Mouse (Mus musculus) liver, embryonic 15.5 days (tissue): ENCODE measurements around the gene St6galnac6. TPM values are rescaled to one million over a fixed set of nuclear protein-coding genes. Genes with fewer than 3 reads are reported as not detected.
A peak's percentile ranks its signal among the peaks of the same experiment; 100 is the strongest.

Source experiments
- ATAC-seq: fragments of 200-750 bp; cut with Nextera tagmentation; 2 replicates; pipeline ENCODE4 v1.8.0; 2017; ENCODE audit warnings: moderate number of reproducible peaks, mild to moderate bottlenecking, moderate library complexity; ENCODE audit not compliant: insufficient read depth
- H3K27ac ChIP-seq: fragments of 300-500 bp; sonication (generic); replicated peaks from 2 replicates; pipeline ENCODE4 v1.5.1; 2015; ENCODE audit warnings: mild to moderate bottlenecking, inconsistent platforms
- H3K27me3 ChIP-seq: fragments of 300-500 bp; sonication (generic); 2 replicates; pipeline ENCODE4 v1.6.1; 2015; ENCODE audit warnings: mild to moderate bottlenecking, inconsistent platforms
- H3K36me3 ChIP-seq: fragments of 300-500 bp; sonication (generic); replicated peaks from 2 replicates; pipeline ENCODE4 v1.6.1; 2015; ENCODE audit warnings: moderate library complexity, mild to moderate bottlenecking, inconsistent platforms
- H3K4me1 ChIP-seq: fragments of 300-500 bp; sonication (generic); replicated peaks from 2 replicates; pipeline ENCODE4 v1.6.1; 2015; ENCODE audit warnings: inconsistent platforms
- H3K4me2 ChIP-seq: fragments of 300-500 bp; sonication (generic); 2 replicates; pipeline ENCODE4 v1.6.1; 2015; ENCODE audit warnings: moderate library complexity, mild to moderate bottlenecking, inconsistent platforms
- H3K4me3 ChIP-seq: fragments of 300-500 bp; sonication (generic); replicated peaks from 2 replicates; pipeline ENCODE4 v1.5.1; 2015; ENCODE audit warnings: mild to moderate bottlenecking, inconsistent platforms
- H3K9ac ChIP-seq: fragments of 300-500 bp; sonication (generic); 2 replicates; pipeline ENCODE4 v1.6.1; 2015; ENCODE audit warnings: moderate library complexity, mild to moderate bottlenecking, inconsistent platforms
- H3K9me3 ChIP-seq: fragments of 300-500 bp; sonication (generic); replicated peaks from 2 replicates; pipeline ENCODE4 v1.6.1; 2016; ENCODE audit warnings: inconsistent platforms
- WGBS: fragments of 180-500 bp; shearing (Covaris S2); methylation state at CpG from one replicate; pipeline ENCODE4 v1.1.7; 2015; ENCODE audit warnings: mixed read lengths; ENCODE audit not compliant: insufficient replicate concordance; 5-methylcytosine and 5-hydroxymethylcytosine counted together
- polyA plus RNA-seq: library from polyadenylated mRNA; unstranded; fragments of >200 nt; fragmentation: Nextera tagmentation; extraction: Ambion mirVana; gene quantifications from 2 replicates; pipeline ENCODE4 v1.2.1, GENCODE M21; 2015

Gene St6galnac6
- polyA plus RNA-seq, 1 experiment from 2014 or later = 11.7 TPM

GRCm38 (mm10) chr2:32644083-32644482 is 44.6 kb downstream of the St6galnac6 start:
- Histone ChIP-seq H3K4me2 (no peak overlapping the region), H3K36me3 (no peaks in the 10 kb centered on the region), H3K9me3 (no peaks in the 10 kb centered on the region), H3K4me3 (no peak overlapping the region), H3K9ac (no peak overlapping the region), H3K27ac (peak overlapping the region; percentile 69; the same call in 1 of the 2 replicates), H3K27me3 (no peaks in the 10 kb centered on the region), H3K4me1 (peaks cover 52% of the 10 kb centered on the region)
- ATAC-seq = no peak
- WGBS = 25% methylated on average over 9 of the region's 9 CpGs

DNA sequence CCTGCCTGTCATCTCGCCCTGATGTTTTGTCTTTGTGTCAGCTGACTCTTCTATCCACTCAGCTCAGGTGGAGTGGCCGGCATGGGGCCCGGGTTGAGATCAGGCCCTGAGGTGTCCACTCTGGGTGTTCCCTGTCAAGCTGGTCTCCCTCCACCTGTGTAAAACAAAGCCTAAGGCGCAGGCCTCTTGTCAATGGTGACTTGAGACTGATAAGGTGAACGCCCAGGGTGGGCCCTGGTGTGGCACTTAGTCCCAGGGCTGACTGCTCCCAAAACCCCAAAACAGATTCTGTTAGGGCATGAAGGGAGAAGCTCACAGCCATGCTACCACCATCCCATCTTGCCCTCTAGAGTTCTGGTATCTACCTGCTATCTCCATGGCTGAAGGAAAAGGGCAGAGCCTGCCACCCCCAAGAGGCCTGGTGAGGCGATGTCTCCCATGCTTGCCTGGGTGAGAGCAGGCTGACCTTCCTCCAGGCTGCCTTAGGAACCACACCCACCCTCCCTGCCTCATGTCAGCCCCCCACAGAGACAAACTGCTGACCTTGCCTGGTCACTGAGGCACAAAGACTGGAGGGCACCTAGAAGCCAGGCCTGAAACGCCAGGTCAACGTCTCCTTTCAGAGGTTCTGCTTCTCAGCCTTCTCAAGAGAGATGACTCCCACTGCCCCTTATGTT is 45.4 kb downstream of the St6galnac6 start:
- Histone ChIP-seq H3K9ac (no peak overlapping the region), H3K4me1 (peaks cover 49% of the 10 kb centered on the region), H3K4me3 (no peak overlapping the region), H3K27me3 (no peaks in the 10 kb centered on the region), H3K27ac (peak overlapping the region; percentile 69), H3K4me2 (peak overlapping the region; percentile 34), H3K36me3 (no peaks in the 10 kb centered on the region), H3K9me3 (no peaks in the 10 kb centered on the region)
- WGBS = 33% methylated on average over 8 of the region's 8 CpGs
- ATAC-seq = peak; percentile 78

DNA sequence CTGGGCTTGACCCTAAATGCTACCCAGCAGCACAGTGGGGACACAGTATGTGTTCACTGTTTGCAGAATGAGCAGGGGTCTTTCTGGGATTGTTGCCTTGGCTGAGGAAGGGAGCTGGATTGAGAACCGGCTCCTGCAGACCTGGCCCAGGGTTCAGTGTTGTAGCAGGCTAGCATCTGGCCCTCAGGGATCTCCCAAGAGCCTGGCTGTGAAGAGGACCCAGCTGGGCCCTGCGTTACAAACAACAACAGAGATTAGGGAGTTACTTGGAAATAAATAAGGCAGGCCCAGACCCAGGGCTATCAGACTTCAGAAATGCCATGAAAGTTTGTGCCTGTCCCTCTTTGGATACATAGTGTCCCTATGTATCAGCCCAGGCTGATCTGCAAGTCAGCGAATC is 46.1 kb downstream of the St6galnac6 start:
- no peak overlapping the region for H3K4me3 ChIP-seq
- H3K27ac ChIP-seq = peak overlapping the region; percentile 69; the same call in 1 of the 2 replicates
- H3K36me3 ChIP-seq = no peaks in the 10 kb centered on the region
- H3K9me3 ChIP-seq = no peaks in the 10 kb centered on the region
- H3K4me2 ChIP-seq = peak overlapping the region; percentile 64; the same call in 1 of the 2 replicates
- 52% methylated on average over 3 of the region's 3 CpGs for WGBS
- H3K4me1 ChIP-seq = peaks cover 43% of the 10 kb centered on the region
- ATAC-seq = no peak
- no peak overlapping the region for H3K9ac ChIP-seq
- H3K27me3 ChIP-seq = no peaks in the 10 kb centered on the region

DNA sequence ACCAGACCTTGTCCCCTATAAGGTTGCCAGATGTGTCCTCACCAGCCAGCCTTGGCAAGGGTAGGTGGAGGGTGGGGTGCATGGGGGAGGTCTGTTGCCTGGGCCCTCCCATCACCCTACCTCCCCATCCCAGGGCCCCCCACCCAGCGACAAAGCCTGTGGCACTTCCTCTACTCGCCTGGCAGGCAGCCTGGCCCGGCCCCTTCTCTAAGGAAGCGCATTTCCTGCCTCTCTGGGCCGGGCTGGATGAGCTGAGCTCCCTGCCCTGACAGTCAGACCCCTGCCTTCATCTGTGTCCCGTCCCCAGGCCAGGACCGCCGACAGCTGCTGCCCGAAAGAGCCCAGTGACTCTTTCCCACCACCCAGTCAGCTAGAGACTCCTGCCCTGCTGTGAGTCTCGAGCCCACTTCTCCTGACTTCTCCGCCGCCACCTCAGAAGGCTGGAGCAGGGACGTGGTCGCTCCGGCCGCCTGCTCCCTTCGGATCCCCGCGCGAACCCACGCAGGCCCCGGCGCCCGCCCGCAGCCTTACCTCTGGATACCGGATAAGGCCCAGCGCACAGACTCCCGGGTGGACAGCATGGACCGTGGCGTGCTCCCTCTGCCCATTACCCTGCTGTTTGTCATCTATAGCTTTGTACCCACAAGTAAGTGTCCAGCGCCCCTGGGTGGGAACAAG is 47.0 kb downstream of the St6galnac6 start, which contains the start of gene Eng:
TSS of gene Eng (plus strand) at position 217 of the 678 bp plus-strand sequence.
- Histone ChIP-seq H3K36me3 (no peaks in the 10 kb centered on the region), H3K9ac (peak within 1 kb of the TSS; percentile 43), H3K27me3 (no peaks in the 10 kb centered on the region), H3K4me1 (peaks cover 43% of the 10 kb centered on the region), H3K4me2 (peak within 1 kb of the TSS; percentile 64), H3K27ac (peak within 1 kb of the TSS; percentile 69), H3K9me3 (no peaks in the 10 kb centered on the region), H3K4me3 (peak within 1 kb of the TSS; percentile 52)
- WGBS = 24% methylated on average over 31 of the region's 31 CpGs
- ATAC-seq = 0 out of 2 replicates have a peak, but pooled peaks have one; percentile 23

DNA sequence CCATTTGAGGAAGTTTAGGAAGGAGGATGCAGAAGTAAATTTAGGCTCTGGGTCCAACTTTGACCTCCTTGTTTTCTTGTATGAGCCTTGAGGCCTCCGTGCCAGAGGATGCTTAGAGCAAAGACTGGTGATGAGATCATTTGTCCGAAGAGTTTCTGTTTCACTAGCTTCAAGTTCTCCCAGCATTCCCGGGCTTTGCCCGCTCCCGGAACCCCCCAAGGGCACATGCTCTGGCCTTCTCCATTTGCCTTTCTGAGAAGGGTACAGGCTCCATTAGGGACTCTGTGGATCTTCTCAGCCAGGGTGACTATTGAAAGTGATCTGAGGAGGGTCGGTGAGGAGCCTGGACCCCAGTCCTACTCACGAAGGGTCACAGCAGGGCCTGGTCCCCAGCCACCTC is 47.9 kb downstream of the St6galnac6 start:
- peak overlapping the region; percentile 52 for H3K4me3 ChIP-seq
- peak overlapping the region; percentile 43; the same call in 1 of the 2 replicates for H3K9ac ChIP-seq
- 49% methylated on average over 7 of the region's 7 CpGs for WGBS
- H3K36me3 ChIP-seq = no peaks in the 10 kb centered on the region
- no peak overlapping the region for H3K27ac ChIP-seq
- no peaks in the 10 kb centered on the region for H3K9me3 ChIP-seq
- peaks cover 43% of the 10 kb centered on the region for H3K4me1 ChIP-seq
- no peaks in the 10 kb centered on the region for H3K27me3 ChIP-seq
- no peak for ATAC-seq
- peak overlapping the region; percentile 64 for H3K4me2 ChIP-seq

DNA sequence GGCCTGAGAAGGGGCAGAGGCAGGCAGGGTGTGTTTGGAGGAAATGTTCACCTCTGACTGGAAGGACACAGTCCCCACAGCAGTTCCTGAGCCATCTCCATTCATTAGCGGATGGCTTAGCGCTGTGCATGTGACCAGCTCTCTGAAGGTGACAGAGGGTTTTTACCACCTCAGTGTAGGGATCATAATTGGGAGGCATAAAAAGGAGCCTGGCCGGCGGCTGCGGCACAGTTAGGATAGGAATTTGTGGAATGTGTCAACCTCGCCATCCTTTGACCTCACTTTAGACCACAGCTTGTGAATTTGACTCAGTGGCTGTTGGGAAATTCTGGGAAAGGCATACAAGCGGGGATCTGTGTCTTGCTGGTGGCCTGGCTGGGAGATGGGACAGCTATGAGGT is 54.3 kb downstream of the St6galnac6 start:
- H3K9ac ChIP-seq = no peak overlapping the region
- H3K27me3 ChIP-seq = no peaks in the 10 kb centered on the region
- 0 out of 2 replicates have a peak, but pooled peaks cover 3% of the 10 kb centered on the region for H3K36me3 ChIP-seq
- ATAC-seq = no peak
- peaks cover 42% of the 10 kb centered on the region for H3K4me1 ChIP-seq
- no peak overlapping the region for H3K4me2 ChIP-seq
- H3K9me3 ChIP-seq = no peaks in the 10 kb centered on the region
- 68% methylated on average over 7 of the region's 7 CpGs for WGBS
- no peak overlapping the region for H3K27ac ChIP-seq
- H3K4me3 ChIP-seq = no peak overlapping the region

GRCm38 (mm10) chr2:32654743-32655393 is 55.4 kb downstream of the St6galnac6 start:
- H3K27me3 ChIP-seq = no peaks in the 10 kb centered on the region
- 40% methylated on average over 14 of the region's 14 CpGs for WGBS
- H3K36me3 ChIP-seq = 0 out of 2 replicates have a peak, but pooled peaks cover 3% of the 10 kb centered on the region
- H3K9ac ChIP-seq = no peak overlapping the region
- H3K9me3 ChIP-seq = no peaks in the 10 kb centered on the region
- H3K4me3 ChIP-seq = no peak overlapping the region
- peaks cover 53% of the 10 kb centered on the region for H3K4me1 ChIP-seq
- peak overlapping the region; percentile 13; the same call in 1 of the 2 replicates for H3K4me2 ChIP-seq
- H3K27ac ChIP-seq = peak overlapping the region; percentile 45
- ATAC-seq = no peak

DNA sequence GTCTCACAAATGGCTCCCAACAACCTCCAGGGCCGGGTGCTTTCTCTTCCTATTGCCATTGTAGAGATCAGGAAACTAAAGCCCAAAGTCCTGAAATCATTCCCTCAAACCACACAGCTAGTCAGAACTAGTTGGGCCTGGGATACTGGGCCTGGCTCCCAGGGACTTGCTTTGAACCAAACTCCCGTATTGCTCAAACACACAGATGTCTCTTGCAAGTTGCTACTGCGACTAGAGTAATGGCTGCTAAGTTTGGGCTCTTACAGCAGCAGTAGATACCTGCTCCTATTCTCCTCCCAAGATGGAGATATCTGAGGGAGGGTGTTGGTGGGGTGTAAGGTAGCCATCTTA is 55.9 kb downstream of the St6galnac6 start:
- 71% methylated on average over 3 of the region's 3 CpGs for WGBS
- H3K4me1 ChIP-seq = peaks cover 53% of the 10 kb centered on the region
- H3K4me3 ChIP-seq = no peak overlapping the region
- no peaks in the 10 kb centered on the region for H3K9me3 ChIP-seq
- 0 out of 2 replicates have a peak, but pooled peaks cover 3% of the 10 kb centered on the region for H3K36me3 ChIP-seq
- no peak overlapping the region for H3K9ac ChIP-seq
- no peaks in the 10 kb centered on the region for H3K27me3 ChIP-seq
- ATAC-seq = no peak
- H3K4me2 ChIP-seq = no peak overlapping the region
- peak overlapping the region; percentile 45; the same call in 1 of the 2 replicates for H3K27ac ChIP-seq

GRCm38 (mm10) chr2:32655826-32656225 is 56.3 kb downstream of the St6galnac6 start:
- ATAC-seq = peak; percentile 36

GRCm38 (mm10) chr2:32658873-32659272 is 59.4 kb downstream of the St6galnac6 start:
- H3K9ac ChIP-seq = 0 out of 2 replicates have a peak overlapping the region, but pooled peaks have one; percentile 11
- ATAC-seq = peak; percentile 50; the same call in 1 of the 2 replicates
- no peaks in the 10 kb centered on the region for H3K27me3 ChIP-seq
- H3K9me3 ChIP-seq = no peaks in the 10 kb centered on the region
- H3K4me2 ChIP-seq = peak overlapping the region; percentile 29
- H3K36me3 ChIP-seq = 0 out of 2 replicates have a peak, but pooled peaks cover 3% of the 10 kb centered on the region
- H3K4me1 ChIP-seq = peaks cover 66% of the 10 kb centered on the region
- H3K27ac ChIP-seq = peak overlapping the region; percentile 72
- H3K4me3 ChIP-seq = no peak overlapping the region
- 25% methylated on average over 2 of the region's 2 CpGs for WGBS

More at GRCm38 (mm10) chr2:32655826-32656225, 56.3 kb downstream of the St6galnac6 start:
- Histone ChIP-seq H3K4me3 (no peak overlapping the region), H3K27me3 (no peaks in the 10 kb centered on the region), H3K9ac (no peak overlapping the region), H3K4me2 (no peak overlapping the region), H3K4me1 (peaks cover 56% of the 10 kb centered on the region), H3K36me3 (0 out of 2 replicates have a peak, but pooled peaks cover 3% of the 10 kb centered on the region), H3K9me3 (no peaks in the 10 kb centered on the region), H3K27ac (peak overlapping the region; percentile 10)
- WGBS = 70% methylated on average over 12 of the region's 12 CpGs
